Mouse (Mus musculus) embryonic facial prominence, embryonic 13.5 days (tissue): Measurements from ENCODE around the gene Kcmf1. TPM values are rescaled to one million over a fixed set of nuclear protein-coding genes. Genes with fewer than 3 reads are reported as not detected.
"Not testable (repeated sequence)": the region's sequence is repeated elsewhere in the genome, so short reads cannot be mapped to it uniquely, and the experiment has no call there.

ENCODE experiments used
- ATAC-seq: fragments of 200-750 bp; cut with Nextera tagmentation; 2 replicates; pipeline ENCODE4 v1.8.0; 2017; ENCODE audit warnings: low read depth; ENCODE audit not compliant: insufficient number of reproducible peaks, insufficient read depth, low FRiP score, low TSS enrichment
- H3K27ac ChIP-seq: fragments of 300-500 bp; sonication (generic); 2 replicates; pipeline ENCODE4 v1.5.1; 2015; ENCODE audit warnings: moderate library complexity, mild to moderate bottlenecking, inconsistent platforms
- H3K27me3 ChIP-seq: fragments of 300-500 bp; sonication (generic); 2 replicates; pipeline ENCODE4 v1.6.1; 2015; ENCODE audit warnings: mild to moderate bottlenecking, inconsistent platforms
- H3K36me3 ChIP-seq: fragments of 300-500 bp; sonication (generic); 2 replicates; pipeline ENCODE4 v1.6.1; 2015; ENCODE audit warnings: mild to moderate bottlenecking, inconsistent platforms
- H3K4me1 ChIP-seq: fragments of 300-500 bp; sonication (generic); 2 replicates; pipeline ENCODE4 v1.6.1; 2015; ENCODE audit warnings: inconsistent platforms
- H3K4me2 ChIP-seq: fragments of 300-500 bp; sonication (generic); 2 replicates; pipeline ENCODE4 v1.6.1; 2015; ENCODE audit warnings: moderate library complexity, mild to moderate bottlenecking, inconsistent platforms
- H3K4me3 ChIP-seq: fragments of 300-500 bp; sonication (generic); 2 replicates; pipeline ENCODE4 v1.5.1; 2015; ENCODE audit warnings: mild to moderate bottlenecking, inconsistent platforms
- H3K9ac ChIP-seq: fragments of 300-500 bp; sonication (generic); 2 replicates; pipeline ENCODE4 v1.6.1; 2015; ENCODE audit warnings: mild to moderate bottlenecking, inconsistent platforms
- H3K9me3 ChIP-seq: fragments of 300-500 bp; sonication (generic); 2 replicates; pipeline ENCODE4 v1.6.1; 2016; ENCODE audit warnings: inconsistent platforms
- WGBS: fragments of 180-500 bp; shearing (Covaris S2); methylation state at CpG from one replicate; pipeline ENCODE4 v1.1.7; 2015; ENCODE audit warnings: mixed read lengths; 5-methylcytosine and 5-hydroxymethylcytosine counted together
- polyA plus RNA-seq: library from polyadenylated mRNA; unstranded; fragments of >200 nt; fragmentation: Nextera tagmentation; extraction: Ambion mirVana; gene quantifications from 2 replicates; pipeline ENCODE4 v1.2.1, GENCODE M21; 2015

Kcmf1 gene
- polyA plus RNA-seq, 1 experiment from 2014 or later, result 31.7 TPM

- Histone ChIP-seq H3K4me2 (no peak overlapping the region), H3K4me3 (no peak overlapping the region)
- WGBS, result 76% methylated on average over 8 of the region's 8 CpGs
These were observed 30.2 kb downstream of the Kcmf1 start for GRCm38 (mm10) chr6:72869601-72870000.

GRCm38 (mm10) chr6:72868688-72869087 is 31.1 kb downstream of the Kcmf1 start:
- ATAC-seq, result no peak
- H3K9ac ChIP-seq, result no peak overlapping the region
- peaks cover 6% of the 10 kb centered on the region; the same call in 1 of the 2 replicates for H3K36me3 ChIP-seq
- no peak overlapping the region for H3K4me3 ChIP-seq
- 84% methylated on average over 5 of the region's 5 CpGs for WGBS
- H3K27me3 ChIP-seq, result no peaks in the 10 kb centered on the region
- peaks cover 9% of the 10 kb centered on the region for H3K4me1 ChIP-seq
- no peak overlapping the region for H3K4me2 ChIP-seq
- no peak overlapping the region for H3K27ac ChIP-seq
- H3K9me3 ChIP-seq, result no peaks in the 10 kb centered on the region

More at GRCm38 (mm10) chr6:72869601-72870000, 30.2 kb downstream of the Kcmf1 start:
- H3K27me3 ChIP-seq, result no peaks in the 10 kb centered on the region
- no peak for ATAC-seq
- no peaks in the 10 kb centered on the region for H3K9me3 ChIP-seq
- H3K36me3 ChIP-seq, result peaks cover 6% of the 10 kb centered on the region; the same call in 1 of the 2 replicates
- H3K27ac ChIP-seq, result no peak overlapping the region
- no peak overlapping the region for H3K9ac ChIP-seq
- H3K4me1 ChIP-seq, result peaks cover 9% of the 10 kb centered on the region

DNA sequence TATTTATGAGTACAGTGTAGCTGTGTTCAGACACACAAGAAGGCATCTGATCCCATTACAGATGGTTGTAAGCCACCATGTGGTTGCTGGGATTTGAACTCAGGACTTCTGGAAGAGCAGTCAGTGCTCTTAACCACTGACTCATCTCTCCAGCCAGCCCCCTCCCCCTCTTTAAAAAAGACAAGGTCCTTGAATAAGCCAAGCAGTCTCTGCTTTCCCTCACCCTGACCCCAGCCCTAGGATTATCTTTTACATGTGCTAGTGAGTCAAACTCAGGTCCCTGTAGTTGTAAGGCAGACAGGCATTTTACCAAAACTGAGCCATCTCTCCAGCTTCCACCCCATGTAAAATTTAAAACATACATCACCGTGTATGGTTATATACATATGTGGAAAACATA is 32.0 kb downstream of the Kcmf1 start:
- Histone ChIP-seq H3K27me3 (no peaks in the 10 kb centered on the region), H3K9ac (no peak overlapping the region), H3K4me3 (no peak overlapping the region), H3K9me3 (no peaks in the 10 kb centered on the region), H3K4me2 (no peak overlapping the region), H3K36me3 (peaks cover 2% of the 10 kb centered on the region; the same call in 1 of the 2 replicates), H3K27ac (no peak overlapping the region), H3K4me1 (peaks cover 9% of the 10 kb centered on the region)
- no peak for ATAC-seq
- WGBS, result 92% methylated on average over 1 of the region's 1 CpGs

DNA sequence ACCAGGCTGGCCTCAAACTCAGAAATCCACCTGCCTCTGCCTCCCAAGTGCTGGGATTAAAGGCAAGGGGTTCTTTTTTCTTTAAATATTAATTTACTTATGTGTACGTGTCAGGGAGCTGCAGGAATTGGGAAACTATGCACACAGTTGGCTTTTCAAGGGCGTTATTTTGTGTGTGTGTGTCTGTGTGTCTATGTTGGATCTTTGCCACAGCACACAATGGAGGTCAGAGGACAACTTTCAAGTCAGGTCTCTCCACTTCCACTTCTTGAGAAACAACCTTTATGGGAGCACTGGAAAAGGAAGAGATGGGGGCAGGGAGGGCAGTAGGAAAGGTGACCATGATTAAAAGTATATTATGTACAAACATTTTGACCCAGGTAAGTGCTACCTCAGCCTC is 33.5 kb downstream of the Kcmf1 start:
- no peak for ATAC-seq
- peaks cover 9% of the 10 kb centered on the region for H3K4me1 ChIP-seq
- no peak overlapping the region for H3K4me2 ChIP-seq
- H3K4me3 ChIP-seq, result no peak overlapping the region
- 82% methylated on average over 2 of the region's 2 CpGs for WGBS
- H3K9me3 ChIP-seq, result no peaks in the 10 kb centered on the region
- peaks cover 2% of the 10 kb centered on the region; the same call in 1 of the 2 replicates for H3K36me3 ChIP-seq
- H3K9ac ChIP-seq, result no peak overlapping the region
- H3K27ac ChIP-seq, result no peak overlapping the region
- H3K27me3 ChIP-seq, result no peaks in the 10 kb centered on the region

DNA sequence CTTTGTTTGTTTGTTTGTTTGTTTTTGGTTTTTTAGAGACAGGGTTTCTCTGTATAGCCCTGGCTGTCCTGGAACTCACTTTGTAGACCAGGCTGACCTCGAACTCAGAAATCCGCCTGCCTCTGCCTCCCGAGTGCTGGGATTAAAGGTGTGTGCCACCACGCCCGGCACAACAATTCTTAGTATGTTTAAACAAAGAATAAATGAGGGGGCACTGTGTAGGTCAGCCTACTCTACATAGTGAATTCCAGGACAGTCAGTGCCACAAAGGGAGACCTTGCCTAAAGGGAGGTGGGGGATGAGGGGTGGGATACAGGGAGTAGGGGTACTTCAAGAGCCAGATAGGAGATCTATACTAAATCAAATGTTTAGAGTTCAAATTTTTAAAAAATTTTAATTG is 37.1 kb downstream of the Kcmf1 start:
- 93% methylated on average over 5 of the region's 5 CpGs for WGBS
- H3K36me3 ChIP-seq, result peaks cover 18% of the 10 kb centered on the region

GRCm38 (mm10) chr6:72854256-72854655 is 45.5 kb downstream of the Kcmf1 start:
- H3K4me3 ChIP-seq, result no peak overlapping the region
- H3K27ac ChIP-seq, result no peak overlapping the region
- H3K4me2 ChIP-seq, result no peak overlapping the region
- H3K9me3 ChIP-seq, result no peaks in the 10 kb centered on the region
- 86% methylated on average over 5 of the region's 5 CpGs for WGBS
- peaks cover 93% of the 10 kb centered on the region for H3K36me3 ChIP-seq
- H3K4me1 ChIP-seq, result no peaks in the 10 kb centered on the region
- no peaks in the 10 kb centered on the region for H3K27me3 ChIP-seq
- no peak overlapping the region for H3K9ac ChIP-seq
- no peak for ATAC-seq

More for the DNA sequence above, 37.1 kb downstream of the Kcmf1 start:
- not testable (repeated sequence) for H3K27ac ChIP-seq, H3K4me1 ChIP-seq, H3K4me2 ChIP-seq, H3K9me3 ChIP-seq, H3K9ac ChIP-seq, H3K27me3 ChIP-seq, ATAC-seq, H3K4me3 ChIP-seq

DNA sequence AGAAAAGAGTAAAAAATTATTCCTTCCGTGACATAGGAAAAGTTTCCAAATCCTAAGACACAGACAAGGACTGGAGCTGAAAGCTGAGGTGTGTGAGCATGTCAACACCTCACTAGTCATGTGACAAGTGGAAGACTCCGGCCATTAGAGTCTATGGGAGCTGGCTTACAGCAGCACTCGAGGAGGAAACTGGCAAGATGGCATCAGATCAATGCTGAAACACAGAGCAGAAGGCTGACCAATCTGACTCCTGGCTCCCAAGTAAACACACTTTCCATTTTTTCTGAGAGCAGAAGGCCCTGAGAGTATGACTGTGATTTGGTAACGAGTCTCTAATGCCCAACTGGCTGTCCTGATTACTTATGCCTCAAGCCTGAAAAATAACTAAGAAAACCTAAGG is 47.6 kb downstream of the Kcmf1 start:
- peaks cover 92% of the 10 kb centered on the region for H3K36me3 ChIP-seq

GRCm38 (mm10) chr6:72851633-72852032 is 48.1 kb downstream of the Kcmf1 start:
- WGBS, result 81% methylated on average over 5 of the region's 5 CpGs

More for the DNA sequence above, 47.6 kb downstream of the Kcmf1 start:
- Histone ChIP-seq H3K27ac (no peak overlapping the region), H3K27me3 (no peaks in the 10 kb centered on the region), H3K9ac (no peak overlapping the region), H3K4me3 (no peak overlapping the region), H3K9me3 (no peaks in the 10 kb centered on the region), H3K4me1 (no peaks in the 10 kb centered on the region), H3K4me2 (no peak overlapping the region)
- ATAC-seq, result no peak
- 84% methylated on average over 4 of the region's 4 CpGs for WGBS

GRCm38 (mm10) chr6:72841986-72842502 is 57.7 kb downstream of the Kcmf1 start:
- H3K36me3 ChIP-seq, result peaks cover 81% of the 10 kb centered on the region
- no peak overlapping the region for H3K9ac ChIP-seq
- peaks cover 3% of the 10 kb centered on the region; the same call in 1 of the 2 replicates for H3K4me1 ChIP-seq
- H3K27me3 ChIP-seq, result no peaks in the 10 kb centered on the region
- ATAC-seq, result no peak
- WGBS, result 90% methylated on average over 7 of the region's 7 CpGs
- H3K9me3 ChIP-seq, result no peaks in the 10 kb centered on the region
- no peak overlapping the region for H3K27ac ChIP-seq
- no peak overlapping the region for H3K4me2 ChIP-seq
- H3K4me3 ChIP-seq, result no peak overlapping the region

More at GRCm38 (mm10) chr6:72851633-72852032, 48.1 kb downstream of the Kcmf1 start:
- H3K27ac ChIP-seq, result no peak overlapping the region
- peaks cover 92% of the 10 kb centered on the region for H3K36me3 ChIP-seq
- H3K27me3 ChIP-seq, result no peaks in the 10 kb centered on the region
- no peaks in the 10 kb centered on the region for H3K4me1 ChIP-seq
- no peak for ATAC-seq
- no peak overlapping the region for H3K9ac ChIP-seq
- no peak overlapping the region for H3K4me3 ChIP-seq
- H3K4me2 ChIP-seq, result no peak overlapping the region
- H3K9me3 ChIP-seq, result no peaks in the 10 kb centered on the region

- ATAC-seq, result no peak
- no peak overlapping the region for H3K9ac ChIP-seq
- no peak overlapping the region for H3K4me2 ChIP-seq
- H3K4me3 ChIP-seq, result no peak overlapping the region
- H3K4me1 ChIP-seq, result peaks cover 3% of the 10 kb centered on the region; the same call in 1 of the 2 replicates
- H3K36me3 ChIP-seq, result peaks cover 79% of the 10 kb centered on the region
- no peaks in the 10 kb centered on the region for H3K27me3 ChIP-seq
- no peaks in the 10 kb centered on the region for H3K9me3 ChIP-seq
- no peak overlapping the region for H3K27ac ChIP-seq
- 85% methylated on average over 13 of the region's 13 CpGs for WGBS
These were observed 58.7 kb downstream of the Kcmf1 start for GRCm38 (mm10) chr6:72840867-72841780.

DNA sequence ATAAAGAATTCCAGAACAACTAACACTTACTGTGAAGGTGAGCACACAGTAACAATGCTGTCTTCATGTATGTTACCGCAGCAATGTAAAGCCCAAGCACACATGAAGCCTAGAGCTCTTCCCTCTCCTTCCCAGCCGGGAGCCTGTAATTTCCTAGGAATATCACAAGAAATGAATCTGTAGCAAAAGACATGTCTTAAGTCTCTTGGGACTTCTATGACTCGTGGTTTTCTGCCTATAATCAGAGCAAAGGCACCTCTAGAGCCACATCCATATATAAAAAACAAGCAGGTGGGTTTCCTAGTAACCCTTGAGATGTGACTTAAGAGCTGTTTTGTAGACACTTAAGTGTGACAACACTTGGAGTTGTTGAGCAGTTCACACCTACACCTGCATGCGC is 62.0 kb downstream of the Kcmf1 start:
- 86% methylated on average over 4 of the region's 4 CpGs for WGBS
- H3K9me3 ChIP-seq, result no peaks in the 10 kb centered on the region
- ATAC-seq, result no peak
- H3K36me3 ChIP-seq, result peaks cover 47% of the 10 kb centered on the region
- H3K27me3 ChIP-seq, result no peaks in the 10 kb centered on the region
- H3K27ac ChIP-seq, result no peak overlapping the region
- no peak overlapping the region for H3K4me3 ChIP-seq
- H3K4me1 ChIP-seq, result peaks cover 3% of the 10 kb centered on the region; the same call in 1 of the 2 replicates
- H3K4me2 ChIP-seq, result no peak overlapping the region
- H3K9ac ChIP-seq, result no peak overlapping the region

DNA sequence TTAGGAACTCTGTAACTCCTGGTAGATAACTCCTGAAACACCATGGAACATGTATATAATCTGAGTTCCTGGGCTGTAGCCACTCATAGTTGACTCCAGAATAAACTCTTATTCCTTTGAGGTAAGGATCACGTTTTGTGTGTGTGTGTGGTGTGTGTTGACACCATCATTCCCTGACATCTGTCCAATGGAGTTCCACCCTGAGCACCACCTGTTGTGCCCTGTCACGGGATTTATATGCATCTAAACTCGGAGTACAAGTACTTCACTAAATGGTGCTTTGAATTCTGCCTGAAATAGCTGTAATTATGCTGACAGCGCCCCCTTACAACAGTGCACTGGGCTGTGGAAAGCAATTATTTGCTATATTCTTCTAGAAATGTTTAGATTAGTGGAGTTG is 65.3 kb downstream of the Kcmf1 start:
- Histone ChIP-seq H3K4me3 (no peak overlapping the region), H3K9me3 (no peaks in the 10 kb centered on the region), H3K27ac (no peak overlapping the region), H3K4me2 (no peak overlapping the region), H3K27me3 (no peaks in the 10 kb centered on the region), H3K4me1 (peaks cover 3% of the 10 kb centered on the region; the same call in 1 of the 2 replicates), H3K36me3 (peaks cover 20% of the 10 kb centered on the region), H3K9ac (no peak overlapping the region)
- WGBS, result 78% methylated on average over 4 of the region's 4 CpGs
- ATAC-seq, result no peak
